Mouse (Mus musculus) activated CD4-positive, CD25-positive, alpha-beta regulatory T cell, adult 4 months (primary cell): Measurements from ENCODE around the gene Cspg5. TPM values are rescaled to one million over a fixed set of nuclear protein-coding genes. Genes with fewer than 3 reads are reported as not detected.
A peak's percentile ranks its signal among the peaks of the same experiment; 100 is the strongest.

Source experiments
- ATAC-seq: one replicate; pipeline ENCODE4 v1.8.0; 2017
- polyA plus RNA-seq, 2 experiments: library from polyadenylated mRNA; unstranded; fragments of 100-300 nt; shearing (Covaris generic); gene quantifications; one replicate each; pipeline ENCODE4 v1.2.1; 2017

Gene Cspg5
- polyA plus RNA-seq, 2 experiments from 2014 or later, result 0.17 TPM; not detected in 1

DNA sequence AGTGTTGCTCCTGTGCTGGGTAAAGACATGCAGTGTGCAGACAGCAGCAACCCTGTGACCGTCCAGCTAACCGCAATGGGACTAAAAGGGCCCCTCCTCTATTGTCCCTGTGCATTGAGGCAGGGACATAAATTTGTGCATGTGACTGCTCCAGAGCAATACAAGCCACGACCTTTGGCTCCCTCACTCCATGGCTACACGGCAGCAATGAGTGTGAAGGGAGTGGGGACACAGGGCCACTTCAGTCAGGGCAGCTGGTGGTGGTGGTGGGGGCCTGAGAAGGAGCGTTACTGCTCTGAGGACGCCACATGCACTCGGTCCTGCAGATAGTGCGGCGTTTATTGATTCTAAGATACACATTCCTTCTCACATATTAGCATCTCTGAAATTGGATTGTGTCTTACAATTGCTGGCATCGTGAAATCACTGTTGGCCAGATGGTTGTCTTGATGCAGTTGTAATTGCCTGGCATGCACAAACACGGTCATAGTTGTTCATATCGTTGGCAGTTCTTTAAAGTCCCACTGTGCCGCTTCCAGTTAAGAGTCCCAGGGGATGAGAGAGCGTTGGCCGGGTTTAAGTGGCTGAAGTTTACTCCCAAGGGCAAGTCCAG lies 11.9 kb downstream of the Cspg5 start:
- ATAC-seq, result no peak

DNA sequence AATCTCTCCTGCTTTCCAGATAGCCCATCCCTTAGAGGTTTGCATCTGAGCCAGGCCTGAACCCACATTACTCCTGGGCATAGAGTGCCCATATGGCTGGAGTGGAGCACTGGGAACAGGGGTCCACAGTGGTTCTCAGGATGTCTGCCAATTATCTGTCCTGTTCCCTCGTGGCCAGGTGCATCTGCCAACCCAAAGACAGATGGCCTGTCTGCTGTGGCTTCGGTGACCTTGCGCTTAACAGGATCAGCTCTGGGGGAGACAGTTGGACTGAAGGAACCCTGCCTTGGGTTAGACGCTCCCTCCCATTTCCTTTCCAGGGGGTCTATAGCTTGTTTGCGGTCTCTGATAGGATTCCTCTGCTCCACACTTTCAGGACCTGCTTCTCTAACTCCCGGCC lies 15.1 kb downstream of the Cspg5 start:
- ATAC-seq, result no peak

DNA sequence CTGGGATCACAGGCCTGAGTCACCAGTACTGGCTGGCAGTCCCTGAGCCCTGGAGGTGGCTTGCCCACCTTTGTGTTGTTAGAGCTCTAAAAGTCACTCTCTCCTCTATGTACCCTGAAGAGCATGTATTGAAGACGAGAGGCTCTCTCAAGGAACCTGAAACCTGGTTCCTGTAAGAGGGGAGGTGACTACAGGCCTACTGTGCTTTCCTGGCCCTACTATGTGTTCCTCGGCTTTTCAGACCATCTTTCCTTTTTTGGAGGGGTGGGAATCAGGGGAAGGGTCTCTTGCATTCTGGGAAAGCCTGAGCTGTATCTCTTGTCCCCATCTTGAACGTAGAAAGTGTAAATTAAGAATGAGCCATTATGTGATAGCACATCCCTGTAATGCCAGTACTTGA lies 15.5 kb downstream of the Cspg5 start:
- ATAC-seq, result no peak

DNA sequence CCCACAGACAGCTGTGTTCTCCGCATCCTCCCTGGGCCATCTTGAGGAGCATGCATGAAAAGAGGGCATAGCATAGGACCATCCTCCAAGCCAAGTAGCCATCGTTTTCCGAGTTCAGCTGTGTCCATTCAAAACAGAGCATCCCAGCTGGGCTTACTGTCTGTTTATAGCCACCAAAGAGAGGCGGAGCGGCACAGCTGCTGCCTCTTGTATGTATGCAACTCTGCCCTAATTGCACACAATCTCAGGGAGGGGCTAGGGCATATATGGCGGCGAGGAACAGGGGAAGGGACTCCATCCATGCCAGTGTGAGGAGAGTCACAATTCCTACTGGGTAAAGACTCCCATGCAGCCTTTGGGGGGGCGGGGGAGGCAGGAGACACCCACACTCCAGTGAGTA lies 19.6 kb downstream of the Cspg5 start:
- no peak for ATAC-seq

DNA sequence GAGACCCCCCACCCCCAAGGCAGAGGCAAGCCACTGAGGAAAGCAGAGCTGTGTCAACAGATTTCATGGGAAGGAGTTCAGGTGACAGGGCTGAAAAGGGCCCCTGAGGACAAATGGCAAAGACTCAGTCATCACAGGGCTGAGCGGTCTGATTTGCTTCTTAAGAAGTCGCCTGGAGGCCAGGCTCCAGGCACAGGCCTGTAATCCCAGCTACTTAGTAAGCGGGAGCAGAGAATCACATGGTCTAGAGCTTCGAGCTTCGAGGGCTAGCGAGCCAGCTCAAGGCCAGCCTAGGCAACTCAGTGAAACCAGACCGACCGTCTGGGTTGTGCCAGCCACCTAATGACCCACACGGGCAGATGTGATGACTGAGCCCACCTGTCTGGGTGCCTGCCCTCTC lies 21.4 kb downstream of the Cspg5 start:
- ATAC-seq, result no peak

DNA sequence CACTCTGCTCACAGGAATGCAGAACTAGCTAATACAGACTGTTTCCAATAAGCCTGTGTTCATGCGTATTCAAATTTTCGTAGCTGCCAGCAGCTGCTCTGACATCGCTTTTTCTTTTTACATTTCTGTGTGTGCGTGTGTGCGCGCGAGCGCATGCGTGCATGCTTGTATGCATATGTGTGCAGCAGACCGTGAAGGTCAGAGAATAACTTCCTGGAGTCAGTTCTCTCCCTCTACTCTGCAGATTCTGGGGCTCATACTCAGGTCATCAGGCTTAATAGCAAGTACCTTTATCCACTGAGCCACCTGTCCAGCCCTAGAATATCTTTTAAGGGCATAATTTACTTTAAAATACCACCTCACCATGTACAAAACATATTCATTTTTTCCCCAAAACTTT lies 24.8 kb downstream of the Cspg5 start:
- no peak for ATAC-seq

DNA sequence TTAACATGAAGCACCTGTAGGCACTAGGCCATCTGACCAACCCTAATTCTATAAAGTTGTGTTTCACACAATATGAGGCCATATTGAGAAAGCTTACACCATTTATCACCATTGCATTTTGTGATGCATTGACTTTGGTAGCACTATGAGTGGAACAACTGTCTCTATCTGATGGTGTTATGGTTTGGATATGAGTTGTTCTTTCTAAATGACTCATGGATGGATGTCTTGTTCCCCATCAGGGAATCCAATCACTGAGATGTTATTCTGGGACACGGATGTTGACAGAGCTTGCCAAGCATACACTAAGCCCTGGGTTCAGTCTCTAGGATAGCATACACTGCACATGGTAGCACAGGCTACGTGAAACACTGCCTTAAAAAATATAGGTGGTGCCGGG lies 28.7 kb downstream of the Cspg5 start:
- no peak for ATAC-seq

DNA sequence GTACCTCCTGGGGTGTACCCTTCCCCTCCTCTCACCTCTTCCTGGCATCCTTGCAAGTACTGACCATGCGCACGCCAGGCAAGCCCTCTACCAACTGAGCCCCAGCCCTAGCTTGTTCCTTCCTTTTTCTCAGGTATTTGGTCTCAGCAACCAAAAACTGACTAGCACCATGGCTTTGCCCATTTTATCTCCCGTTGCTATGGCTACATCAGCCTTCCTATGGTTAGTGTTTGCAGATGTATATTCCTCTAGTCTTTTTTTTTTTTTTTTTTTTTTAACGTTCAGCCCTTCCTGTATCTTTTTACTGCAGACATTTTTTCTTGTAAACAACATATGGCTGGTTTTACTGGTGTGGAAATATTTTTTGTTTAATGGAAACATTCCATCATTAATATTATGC lies 29.9 kb downstream of the Cspg5 start:
- no peak for ATAC-seq

DNA sequence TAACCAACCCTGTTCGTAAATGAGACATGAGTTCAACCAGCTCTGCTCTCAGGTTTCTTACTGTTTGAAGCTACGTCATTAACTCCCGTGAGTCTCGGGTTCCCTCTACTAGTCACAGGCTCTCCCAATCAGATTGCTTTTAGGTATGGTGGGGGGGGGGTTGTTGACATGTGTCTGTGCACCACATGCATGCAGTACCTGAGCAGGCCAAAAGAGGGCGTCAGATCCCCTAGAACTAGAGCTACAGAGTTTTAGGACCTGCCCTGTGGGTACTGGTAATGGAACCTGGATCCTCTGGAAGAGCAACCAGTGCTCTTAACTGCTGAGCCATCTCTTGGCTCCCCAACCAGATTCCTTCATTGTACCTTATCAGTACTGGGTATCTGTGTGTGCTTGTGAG lies 32.3 kb downstream of the Cspg5 start:
- no peak for ATAC-seq

DNA sequence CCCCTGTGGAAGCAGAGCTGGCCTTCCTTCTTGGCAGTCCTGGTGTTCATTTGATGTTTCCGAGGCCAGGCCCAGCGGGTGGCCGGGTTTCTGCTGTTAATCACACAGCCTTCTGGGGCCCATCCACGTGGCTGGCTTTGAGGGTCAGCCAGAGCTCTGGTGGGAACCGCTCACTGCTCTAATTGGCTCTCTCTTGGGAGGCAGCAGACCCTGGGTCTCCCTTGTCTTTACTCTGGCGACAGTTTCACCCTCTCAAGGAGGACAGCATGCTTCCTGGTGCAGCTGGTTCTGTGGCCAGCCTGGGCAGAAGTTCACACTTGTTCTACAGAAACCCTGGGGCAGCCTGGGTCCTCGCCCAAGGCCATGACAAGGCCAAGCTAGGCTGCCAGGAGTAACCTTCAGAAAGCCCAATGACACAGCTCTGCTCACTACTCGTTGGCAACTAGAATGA lies 33.9 kb downstream of the Cspg5 start:
- ATAC-seq, result no peak

DNA sequence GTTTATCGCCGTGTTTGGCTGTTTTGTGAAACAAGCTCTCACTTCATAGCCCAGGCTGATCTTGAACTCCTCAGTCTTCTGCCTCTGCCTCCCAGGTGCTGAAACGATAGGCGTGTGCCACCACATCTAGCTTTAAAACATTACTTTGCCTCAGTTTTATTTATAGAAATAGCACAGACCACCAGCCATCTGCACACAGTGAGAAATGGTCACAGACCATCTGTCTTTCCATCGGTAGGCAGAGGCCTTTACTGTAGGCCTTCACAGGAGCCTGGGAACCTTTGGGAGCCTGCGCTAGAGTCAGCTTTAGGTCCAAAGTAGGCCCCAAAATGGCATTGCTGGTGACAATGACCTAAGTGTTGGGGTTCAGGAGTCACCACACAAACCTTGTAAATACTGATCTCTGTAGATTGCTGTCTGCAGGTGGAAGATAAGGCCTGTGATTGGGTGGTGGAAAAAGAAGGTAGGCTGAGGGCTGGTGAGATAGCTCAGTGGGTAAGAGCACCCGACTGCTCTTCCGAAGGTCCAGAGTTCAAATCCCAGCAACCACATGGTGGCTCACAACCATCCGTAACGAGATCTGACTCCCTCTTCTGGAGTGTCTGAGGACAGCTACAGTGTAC lies 40.6 kb downstream of the Cspg5 start:
- no peak for ATAC-seq

DNA sequence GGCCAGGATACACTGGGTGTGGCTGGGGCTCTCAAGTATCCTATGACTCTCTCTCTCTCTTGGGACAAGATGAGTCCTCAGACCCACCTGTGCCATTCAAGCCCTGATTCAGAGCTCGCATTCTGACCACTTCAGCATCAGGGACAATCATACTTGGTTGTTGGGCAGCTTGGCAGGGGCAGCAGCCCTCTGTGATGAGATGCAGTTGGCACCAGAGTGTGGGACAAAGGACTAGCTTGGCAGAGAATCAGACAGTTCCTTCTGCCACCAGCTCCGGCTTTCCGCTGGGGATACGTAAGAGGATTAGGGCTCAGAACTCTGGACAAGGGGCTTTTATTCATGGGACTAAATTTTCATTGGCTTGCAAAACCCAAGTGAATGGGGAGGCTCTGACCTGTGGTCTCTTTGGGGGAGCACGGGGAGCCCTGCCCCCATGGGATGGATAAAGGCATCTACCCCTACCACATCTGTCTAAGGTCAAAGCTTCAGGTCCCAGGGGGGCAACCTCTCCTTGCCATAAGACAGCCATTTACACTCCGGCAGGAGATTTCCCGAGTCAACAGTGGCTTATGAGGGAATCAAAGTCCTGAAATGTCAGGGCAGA lies 43.8 kb downstream of the Cspg5 start:
- no peak for ATAC-seq

DNA sequence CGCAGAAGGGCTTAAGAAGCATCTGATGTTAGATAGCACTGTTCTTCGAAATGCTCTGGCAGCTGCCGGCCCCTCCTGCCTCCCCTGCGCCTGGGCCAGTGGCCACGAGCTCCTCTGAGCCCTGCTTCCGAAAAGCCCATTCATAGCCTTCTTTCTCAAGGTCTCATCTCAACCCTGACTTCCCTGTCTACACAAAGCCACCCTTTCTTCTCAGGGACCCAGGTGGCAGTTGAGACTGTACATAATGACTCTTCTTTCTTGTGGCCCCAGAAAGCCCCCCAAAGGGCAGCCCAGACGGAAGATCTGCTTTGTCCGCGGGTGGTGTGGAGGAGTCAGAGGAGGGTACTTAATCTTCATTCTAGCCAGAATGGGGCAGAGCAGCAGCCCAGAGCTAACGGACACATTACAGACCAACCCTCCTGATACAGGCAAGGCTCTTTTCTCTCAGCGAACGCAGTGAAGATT lies 49.7 kb downstream of the Cspg5 start:
- no peak for ATAC-seq

DNA sequence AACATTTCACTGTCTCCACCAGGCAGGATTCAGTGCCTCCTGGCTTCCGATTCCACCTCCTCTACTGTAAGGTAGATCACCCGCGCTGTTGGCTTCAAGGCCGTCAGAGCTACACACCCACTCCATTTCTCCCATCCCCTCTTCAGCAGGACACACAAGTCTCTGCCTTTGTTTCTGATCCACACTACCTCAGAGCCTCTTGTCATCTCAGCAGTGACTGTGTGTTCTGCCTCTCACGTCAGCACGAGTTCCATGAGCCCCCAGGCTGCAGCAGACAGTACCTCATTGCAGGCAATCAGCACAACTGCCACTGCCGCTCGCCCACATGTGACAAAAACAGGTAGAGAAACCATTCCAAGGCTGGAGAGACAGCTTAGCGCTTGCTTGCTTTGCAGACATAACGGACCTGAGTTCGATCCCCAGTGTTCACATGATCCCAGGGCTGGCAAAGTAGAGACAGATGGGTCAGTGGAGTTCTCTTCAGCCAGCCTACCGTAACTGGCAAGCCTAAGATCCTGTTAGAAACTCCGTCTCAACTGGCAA lies 50.4 kb downstream of the Cspg5 start:
- ATAC-seq, result no peak

DNA sequence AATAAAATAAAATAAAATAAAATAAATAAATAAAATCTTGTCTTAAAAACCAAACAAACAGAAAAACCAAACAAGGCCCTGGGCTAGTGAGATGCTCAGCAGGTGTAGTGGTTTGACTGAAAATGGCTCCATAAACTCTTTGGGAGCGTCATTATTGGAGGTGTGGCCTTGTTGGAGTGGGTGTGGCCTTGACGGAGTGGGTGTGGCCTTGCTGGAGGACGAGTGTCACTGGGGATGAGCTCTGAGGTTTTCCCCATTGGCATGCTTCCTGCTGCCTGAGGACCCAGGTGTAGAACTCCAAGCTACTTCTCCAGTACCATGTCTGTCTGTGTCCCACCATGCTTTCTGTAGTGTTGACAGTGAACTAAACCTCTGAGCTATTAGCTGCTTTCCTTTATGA lies 51.2 kb downstream of the Cspg5 start:
- ATAC-seq, result no peak

DNA sequence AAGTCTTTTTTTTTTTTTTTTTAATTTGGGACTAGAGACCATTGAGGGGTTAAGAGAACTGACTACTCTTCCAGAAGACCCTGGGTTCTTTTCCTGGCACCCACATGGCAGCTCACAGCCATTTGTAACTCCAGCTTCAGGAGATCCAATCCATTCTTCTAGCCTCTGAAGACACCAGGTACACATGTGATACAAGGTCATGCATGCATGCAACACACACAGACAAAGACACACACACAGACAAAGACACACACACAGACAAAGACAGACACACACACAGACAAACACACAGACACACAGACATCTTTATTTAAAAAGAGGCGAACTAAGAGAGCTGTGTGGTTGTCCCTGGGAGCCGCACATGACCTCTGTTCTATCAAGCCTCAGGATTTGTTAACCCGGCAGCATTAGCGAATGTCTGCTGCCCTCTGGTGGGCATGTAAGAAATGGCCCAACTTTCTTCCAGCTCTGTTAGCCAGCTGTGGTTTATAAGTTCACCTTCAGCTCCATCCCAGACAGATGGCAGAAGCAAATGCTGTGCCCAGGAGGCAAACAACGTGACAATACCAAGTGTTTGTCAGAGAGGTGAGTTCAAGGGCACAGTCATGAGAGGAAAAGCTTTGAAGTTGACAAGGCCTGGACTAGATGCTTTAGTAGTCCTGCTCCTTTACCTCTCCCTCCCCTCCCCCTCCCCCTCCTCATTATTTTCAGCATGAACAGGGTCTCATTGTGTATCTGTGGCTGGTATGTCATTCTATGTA lies 53.5 kb downstream of the Cspg5 start:
- no peak for ATAC-seq

DNA sequence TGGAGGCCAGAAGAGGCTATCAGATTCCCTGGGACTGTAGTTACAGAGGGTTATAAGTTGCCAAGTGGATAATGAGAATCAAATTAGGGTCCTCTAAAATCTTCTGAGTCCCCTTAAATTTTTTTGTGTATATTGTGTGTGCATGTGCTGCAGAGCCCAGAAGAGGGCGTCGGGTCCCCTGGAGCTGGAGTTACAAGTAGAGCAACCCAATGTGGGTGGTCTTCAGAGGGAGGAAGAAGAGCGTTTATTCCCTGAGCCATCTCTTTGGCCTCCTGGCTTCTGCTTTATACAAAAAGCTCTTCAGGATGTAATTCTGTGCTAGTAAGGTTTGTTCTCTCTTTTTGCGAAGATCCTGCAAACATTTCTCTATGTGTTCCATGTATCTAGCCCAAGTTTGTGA lies 60.9 kb downstream of the Cspg5 start:
- no peak for ATAC-seq

DNA sequence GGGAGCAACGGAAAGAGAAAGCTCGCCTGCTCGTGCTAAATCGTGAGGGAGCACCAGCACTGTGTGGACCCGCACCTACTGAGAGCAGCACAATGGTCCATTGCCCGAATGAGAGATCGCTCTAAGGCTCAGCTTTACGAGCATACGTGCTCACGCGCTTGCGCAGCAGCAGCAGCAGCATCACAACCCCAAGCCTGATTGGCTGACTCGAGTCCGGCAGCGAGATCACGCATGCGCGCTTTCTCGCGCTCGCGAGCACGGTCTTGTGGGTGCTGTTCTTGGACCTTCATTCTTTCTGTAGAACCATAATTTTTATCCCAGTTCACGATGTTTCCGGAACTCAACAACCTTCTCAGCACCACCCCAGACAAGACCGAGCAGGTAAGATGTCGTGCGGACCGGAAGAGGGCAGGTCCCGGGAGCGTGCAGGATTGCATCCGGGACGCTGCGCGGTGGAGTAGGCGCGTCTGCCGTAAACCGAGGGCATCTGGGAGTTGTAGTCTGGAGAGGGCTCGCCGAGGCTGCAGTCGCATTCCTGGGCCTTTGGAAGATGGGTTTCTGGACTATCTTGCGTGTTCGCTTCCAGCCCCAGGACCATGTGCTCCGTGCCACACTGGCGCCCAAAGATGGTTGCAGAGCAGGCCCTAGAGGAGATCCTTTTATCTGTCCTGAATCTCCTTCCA lies 61.5 kb downstream of the Cspg5 start, which contains the start of gene Elp6:
Elp6 (plus strand) TSS at position 205 of the 683 bp plus-strand sequence.
- peak; percentile 96 for ATAC-seq

DNA sequence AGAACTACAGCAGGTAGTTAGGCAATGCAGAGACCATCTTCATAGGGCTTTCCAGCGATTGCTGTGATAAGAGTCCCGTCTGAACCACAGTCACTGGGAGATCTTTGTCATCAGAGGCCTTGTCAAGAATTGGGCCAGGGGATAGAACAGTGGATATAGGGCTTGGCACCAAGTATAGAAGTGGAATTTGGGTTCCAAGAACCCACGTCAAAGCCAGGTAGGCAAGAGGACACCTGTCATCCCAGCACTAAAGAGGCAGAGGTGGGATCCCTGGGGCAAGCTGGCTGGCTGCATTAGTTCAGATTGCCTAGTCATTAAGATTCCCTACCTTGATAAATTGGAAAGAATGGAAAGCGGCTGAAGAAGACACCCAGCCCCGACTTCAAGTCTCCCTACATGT lies 62.8 kb downstream of the Cspg5 start:
- ATAC-seq, result no peak
